Mouse (Mus musculus) liver, postnatal 0 days (tissue): ENCODE data around the gene Robo4.

ENCODE experiments used
- CTCF ChIP-seq: sonication (generic); IDR thresholded peaks from 2 replicates; pipeline ENCODE4 v1.5.1; 2016; ENCODE audit warnings: antibody characterized with exemption, low read depth
- EP300 ChIP-seq: IDR thresholded peaks from 2 replicates; pipeline ENCODE4 v1.6.1; 2016; ENCODE audit warnings: antibody characterized with exemption, low read depth, mild to moderate bottlenecking

DNA sequence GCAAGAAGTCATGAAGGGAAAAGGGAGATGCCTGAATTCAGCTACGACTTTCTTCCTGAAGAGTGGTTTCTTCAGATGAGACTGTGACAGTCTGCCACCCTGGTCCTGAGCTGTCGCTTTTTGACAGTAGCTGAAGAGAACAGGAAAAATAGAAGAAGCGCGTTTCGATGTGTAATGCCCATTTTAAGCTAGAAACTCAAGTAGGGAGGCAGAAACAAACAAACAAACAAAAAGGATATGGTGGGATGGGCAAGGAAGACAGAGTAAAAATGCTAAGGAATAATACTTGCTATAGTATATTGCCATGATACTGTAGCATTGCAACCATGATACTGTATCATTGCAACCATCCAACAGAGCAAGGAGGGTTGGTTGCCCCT is 59.3 kb downstream of the Robo4 start:
- TF ChIP-seq CTCF (no peak), EP300 (no peak)
